Mouse (Mus musculus): ENCODE data around the gene Ank.

The Ank gene

GRCm38 (mm10) chr15:27578918-27579317 lies 112.4 kb downstream of the Ank start:
- no peak for DNase-seq

DNA sequence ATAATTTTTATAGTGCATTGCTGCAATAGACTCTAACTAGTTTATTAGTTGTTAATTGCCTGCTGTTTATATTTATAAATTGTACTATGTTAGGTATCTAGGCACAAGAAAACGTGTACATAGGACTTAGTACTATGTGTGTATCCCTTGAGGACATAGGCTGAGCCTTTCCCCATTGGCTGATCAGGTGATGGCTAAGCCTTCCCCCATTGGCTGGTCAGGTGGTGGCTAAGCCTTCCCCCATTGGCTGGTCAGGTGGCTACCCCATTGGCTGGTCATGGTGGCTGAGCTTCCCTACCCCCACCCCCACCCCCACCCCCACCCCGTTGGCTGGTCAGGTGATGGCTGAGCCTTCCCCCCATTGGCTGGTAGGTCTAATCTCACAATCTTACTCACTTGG lies 113.4 kb downstream of the Ank start:
- DNase-seq, result no peak

DNA sequence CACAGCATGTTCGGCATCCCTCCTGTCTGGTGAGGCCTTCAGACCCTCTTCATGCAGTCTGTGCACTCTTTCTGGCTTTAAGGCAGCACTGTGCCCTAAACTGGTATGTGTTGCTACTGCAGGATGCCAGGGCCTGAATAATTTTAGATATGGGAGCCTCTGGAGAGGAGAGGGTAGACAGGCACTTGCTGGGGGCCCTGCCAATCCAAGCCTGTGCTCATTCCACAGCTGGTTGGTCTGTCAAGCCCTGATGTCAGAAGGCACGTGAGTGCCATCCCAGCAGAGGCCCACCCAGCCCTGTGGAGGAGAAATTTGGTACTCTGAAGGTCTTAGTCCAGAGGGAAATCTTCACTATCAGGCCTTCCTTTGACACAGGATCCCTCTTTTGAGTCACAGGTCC lies 114.3 kb downstream of the Ank start:
- DNase-seq, result no peak

DNA sequence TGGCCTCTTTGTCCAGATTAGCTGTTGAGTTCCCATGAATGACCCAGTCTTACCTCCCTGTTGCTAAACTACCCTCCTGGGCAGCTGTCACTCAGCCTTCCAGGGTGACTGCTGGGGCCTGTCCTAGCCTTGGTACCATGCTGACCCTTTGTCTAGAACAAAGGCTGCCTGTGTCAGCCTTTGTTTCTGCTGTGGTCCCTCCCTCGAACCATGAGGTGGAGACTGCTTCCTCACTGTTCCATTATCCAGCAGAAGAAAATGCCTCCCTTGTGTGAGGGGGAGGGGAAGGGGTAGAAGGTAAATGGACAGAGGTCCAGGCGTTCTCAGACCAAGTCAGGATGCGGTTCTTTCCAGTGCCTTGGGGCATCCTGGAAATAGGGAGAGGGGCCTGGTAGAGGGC lies 115.2 kb downstream of the Ank start:
- no peak for DNase-seq

DNA sequence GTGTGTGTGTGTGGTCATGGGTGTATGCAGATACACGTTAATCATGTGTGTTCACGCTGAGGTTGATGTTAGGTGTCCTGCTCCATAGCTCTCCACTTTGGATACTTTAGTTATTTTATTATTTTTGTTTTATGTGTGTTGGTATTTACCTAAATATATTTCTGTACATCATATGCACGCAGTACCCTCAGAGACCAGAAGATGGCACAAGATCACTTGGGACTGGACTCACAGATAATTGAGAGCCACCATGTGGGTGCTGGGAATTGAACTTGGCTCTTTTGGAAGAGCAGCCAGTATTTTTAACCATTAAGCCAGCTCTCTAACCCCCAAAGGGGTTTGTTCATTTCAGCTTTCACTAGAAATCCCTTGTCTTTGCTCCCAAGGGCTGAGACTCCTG lies 116.0 kb downstream of the Ank start:
- no peak for DNase-seq

GRCm38 (mm10) chr15:27583042-27583441 lies 116.6 kb downstream of the Ank start:
- peak; percentile 23 for DNase-seq

- DNase-seq, result no peak
Observed at GRCm38 (mm10) chr15:27583620-27584019, 117.1 kb downstream of the Ank start.

DNA sequence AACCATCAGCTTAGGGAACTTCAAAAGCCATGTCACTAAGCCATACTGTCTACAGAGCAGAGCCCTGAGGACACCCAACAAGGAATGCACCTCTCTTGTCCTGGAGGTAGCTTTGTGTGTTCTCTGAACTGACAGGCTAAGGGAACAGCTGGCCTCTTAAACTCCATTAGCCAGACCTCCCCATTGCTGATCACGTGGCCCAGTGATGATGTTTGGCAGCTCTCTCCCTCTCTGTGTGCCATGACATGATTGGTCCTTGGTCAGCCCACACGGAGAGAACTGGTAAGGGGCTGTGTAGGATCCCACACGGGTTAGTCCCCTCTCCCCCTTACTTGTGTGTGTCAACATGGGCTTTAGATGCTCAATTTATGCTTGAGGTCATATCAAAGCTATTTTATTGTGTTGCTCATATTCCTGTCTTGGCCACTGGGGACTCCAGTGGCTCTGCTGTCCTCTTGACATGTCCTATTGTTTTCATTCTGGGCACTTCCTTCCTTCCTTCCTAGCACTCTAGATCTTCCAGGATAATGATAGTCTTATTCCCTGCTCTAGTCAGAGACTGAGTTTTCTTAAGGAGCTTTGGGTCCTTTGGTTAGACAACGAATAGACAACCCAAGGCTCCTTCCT lies 119.1 kb downstream of the Ank start:
- DNase-seq, result no peak

DNA sequence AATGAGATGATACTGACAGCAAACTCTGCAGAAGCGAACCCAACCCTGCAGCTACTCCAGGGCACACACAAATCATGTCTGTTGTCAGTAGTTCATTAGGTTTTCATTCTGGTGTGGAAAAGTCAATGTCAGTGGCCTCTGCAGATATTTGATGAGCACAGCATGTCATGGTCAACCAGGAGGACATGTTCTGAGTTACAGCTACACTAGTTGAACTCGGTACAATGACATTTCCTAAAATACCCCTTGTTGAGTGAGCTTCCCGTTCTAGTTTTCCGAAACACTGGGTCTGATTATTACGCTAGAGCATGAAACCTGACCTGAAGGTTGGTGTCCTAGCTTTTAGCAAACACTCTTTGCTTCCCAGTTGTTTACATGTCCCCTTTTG lies 119.6 kb downstream of the Ank start:
- no peak for DNase-seq

DNA sequence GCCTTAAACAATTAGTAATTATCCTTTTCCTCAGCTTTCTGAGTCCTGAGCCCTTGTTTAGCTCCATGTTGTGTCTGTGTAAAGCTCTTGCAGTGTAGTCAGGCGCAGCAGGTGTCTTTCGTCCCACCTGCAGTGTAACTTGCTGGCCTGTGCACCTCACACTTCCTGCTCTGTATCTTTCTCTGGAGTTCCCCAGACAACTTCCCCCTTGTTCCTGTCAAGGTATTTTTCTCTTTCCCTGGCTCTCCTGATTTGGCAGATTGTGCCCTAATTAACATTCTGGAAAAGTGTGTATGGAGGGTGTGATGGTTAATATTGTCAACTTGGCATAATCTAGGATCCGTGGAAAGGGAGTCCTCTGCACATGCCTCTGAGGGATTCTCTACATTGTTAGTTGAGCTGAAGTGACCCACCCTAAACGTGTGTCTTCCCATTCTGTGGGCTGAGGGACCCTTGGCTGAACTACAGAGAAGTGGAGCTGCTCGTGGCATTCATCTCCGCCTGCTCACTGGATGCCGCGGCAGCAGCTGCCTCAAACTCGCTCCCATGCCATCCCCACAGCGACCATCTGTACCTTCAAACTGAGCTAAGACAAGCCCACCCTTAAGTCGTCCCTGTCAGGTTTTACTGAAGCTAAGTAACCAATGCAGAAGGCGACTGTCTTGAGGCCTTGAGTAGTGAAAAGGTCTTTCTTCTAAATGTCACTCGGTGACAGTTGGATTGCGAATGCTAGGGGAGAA lies 121.8 kb downstream of the Ank start:
- no peak for DNase-seq

GRCm38 (mm10) chr15:27590812-27591211 lies 124.3 kb downstream of the Ank start:
- no peak for DNase-seq

GRCm38 (mm10) chr15:27592620-27593320 lies 126.3 kb downstream of the Ank start:
- no peak for DNase-seq

GRCm38 (mm10) chr15:27593717-27594116 lies 127.2 kb downstream of the Ank start:
- DNase-seq, result no peak

DNA sequence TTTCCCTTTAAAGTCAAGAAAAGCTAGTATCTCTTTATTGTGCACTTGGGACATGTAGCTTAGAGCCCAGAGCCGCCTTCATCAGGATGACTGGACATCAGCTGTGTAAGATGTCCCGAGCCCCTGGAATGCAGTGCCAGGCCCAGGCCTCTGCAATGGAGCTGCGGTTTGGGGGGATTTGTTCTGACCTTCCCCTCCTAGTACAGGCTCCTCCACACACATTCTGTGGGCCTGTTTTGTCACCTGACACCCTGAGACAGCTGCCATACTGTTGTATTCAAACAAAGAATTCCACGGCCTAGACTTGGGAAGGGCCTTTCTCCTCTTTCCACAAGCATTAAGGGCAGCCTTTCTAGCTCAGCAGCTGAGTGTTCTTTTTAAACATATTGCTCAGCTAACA lies 128.5 kb downstream of the Ank start:
- DNase-seq, result no peak

- DNase-seq, result no peak
Observed at GRCm38 (mm10) chr15:27595560-27595959, 129.1 kb downstream of the Ank start.

DNA sequence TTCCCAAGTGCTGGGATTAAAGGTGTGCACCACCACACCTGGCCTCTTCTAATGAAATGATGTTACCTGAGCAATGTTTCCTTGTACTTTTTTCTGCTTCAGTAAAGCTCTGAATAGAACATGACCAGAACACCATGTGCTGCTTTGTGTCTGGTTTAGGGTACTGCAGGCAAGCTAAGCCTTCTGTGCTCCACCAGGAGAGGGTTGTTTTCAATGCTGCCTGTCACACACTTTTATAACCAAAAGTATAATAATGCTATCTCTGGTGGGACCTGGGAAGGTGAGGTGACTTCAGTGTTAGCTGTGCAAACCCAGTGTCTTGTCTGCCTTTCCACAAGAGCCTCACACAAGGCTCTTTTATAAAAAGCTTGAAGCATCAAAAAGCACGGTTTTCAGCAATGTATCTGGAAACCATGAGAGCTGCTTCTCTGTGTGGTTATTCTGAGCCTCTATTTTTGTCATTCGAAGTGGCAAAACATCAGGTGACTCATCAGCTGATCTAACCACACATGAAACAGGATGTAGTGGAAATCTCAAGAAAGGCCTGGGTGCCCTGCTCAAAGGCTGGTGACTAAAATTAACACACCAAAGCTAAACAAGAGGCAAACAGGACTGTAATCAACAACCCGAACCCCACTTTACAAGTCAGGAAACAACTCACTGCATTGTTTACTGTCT lies 130.1 kb downstream of the Ank start:
- no peak for DNase-seq

DNA sequence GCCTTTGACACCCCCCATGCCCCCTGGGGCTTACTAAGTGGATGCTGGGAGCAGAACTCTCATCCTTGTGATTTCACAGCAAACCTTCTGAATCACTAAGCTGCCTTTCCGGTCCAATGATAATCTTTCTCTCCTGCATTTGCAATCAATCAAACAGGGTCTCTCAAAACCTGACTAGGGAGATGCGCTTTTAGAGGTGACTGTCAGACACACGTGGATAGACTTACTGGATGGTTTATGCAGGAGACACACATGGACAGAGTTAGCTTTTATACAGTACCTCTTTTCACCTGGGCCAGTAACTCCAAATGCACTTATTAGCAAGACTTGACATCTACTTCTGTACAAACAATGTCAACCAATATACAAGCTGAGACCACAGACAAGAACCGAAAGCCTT lies 131.0 kb downstream of the Ank start:
- no peak for DNase-seq

DNA sequence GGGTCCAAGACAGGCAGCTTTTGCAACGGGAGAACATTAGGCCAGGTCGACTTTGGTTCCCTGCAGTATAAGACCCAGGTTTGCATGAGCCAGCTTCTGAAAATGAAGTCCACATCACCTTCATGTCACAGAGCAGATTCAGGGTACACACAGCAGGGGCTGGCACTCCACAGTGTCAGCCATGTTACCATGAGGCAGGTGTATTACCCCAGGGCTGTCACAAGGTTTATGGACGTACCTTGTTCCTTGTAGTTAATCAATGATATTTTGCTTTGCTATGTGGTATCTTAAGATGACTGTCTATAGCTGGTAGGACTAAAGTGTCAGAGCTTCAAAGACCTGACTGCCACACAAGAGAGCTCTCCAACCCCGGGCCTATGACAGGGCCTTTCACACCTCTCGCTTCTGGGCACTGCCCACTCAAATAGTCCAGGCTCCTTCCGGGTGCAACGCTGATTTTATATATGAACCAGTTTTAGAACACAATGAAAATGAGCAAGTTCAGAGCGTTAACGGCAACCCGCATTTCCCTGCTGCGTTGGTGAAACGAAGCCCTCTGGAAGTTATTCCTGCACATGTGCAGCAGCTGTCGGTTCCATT lies 132.4 kb downstream of the Ank start:
- no peak for DNase-seq

GRCm38 (mm10) chr15:27600524-27600923 lies 134.0 kb downstream of the Ank start:
- DNase-seq, result no peak

- DNase-seq, result no peak
Observed at GRCm38 (mm10) chr15:27604558-27604957, 138.1 kb downstream of the Ank start.

GRCm38 (mm10) chr15:27605252-27605651 lies 138.8 kb downstream of the Ank start:
- no peak for DNase-seq

- DNase-seq, result no peak
Observed at GRCm38 (mm10) chr15:27609554-27609953, 143.1 kb downstream of the Ank start.

GRCm38 (mm10) chr15:27612533-27613221 lies 146.2 kb downstream of the Ank start:
- peak; percentile 58 for DNase-seq

All from kidney, adult 11 months (tissue).